8 mouse cellular contexts compared by ENCODE assay signal in genomic region chr6:95058017-95058416, GRCm38 (mm10). TPM values are rescaled to one million over a fixed set of nuclear protein-coding genes. Genes with fewer than 3 reads are reported as not detected.
A peak's percentile ranks its signal among the peaks of the same experiment; 100 is the strongest.
DNase-seq lines count a peak whose midpoint lies in the region; ATAC-seq lines count a peak whose summit lies in the region.

No protein-coding gene starts in this region.

- peak; percentile 70; the same call in 1 of the 2 replicates for ATAC-seq in megakaryocyte-erythroid progenitor cell, adult 5-6 weeks (replicated peaks; ENCODE audit: low FRiP score, low TSS enrichment, poor library complexity, severe bottlenecking)

- DNase-seq in heart, adult 8-10 months (ENCODE audit: low spot score) = peak; percentile 3
- DNase-seq in heart, adult 9 months (ENCODE audit: low spot score in 2 of 2) = no peak
- DNase-seq in right cerebral cortex, adult 2 months (ENCODE audit: low spot score in 2 of 2) = peak; percentile 27 to 57
- DNase-seq in right cerebral cortex, postnatal 25 days = no peak
- peak; percentile 51 for DNase-seq in embryo, embryonic 11.5 days (ENCODE audit: low read depth, low spot score)
- no peak for DNase-seq in testis, postnatal 14 days (ENCODE audit: low spot score)
- DNase-seq in kidney, postnatal 4 days = no peak

RNA-seq across cellular contexts. Expression of gene Kbtbd8, which starts 59.0 kb away (rescaled TPM):
- total RNA-seq in heart, adult 8-10 months (2022) = 1 to 10 TPM; 1.1 to 3.1 (median 1.3) TPM
- total RNA-seq in megakaryocyte-erythroid progenitor cell, adult 5-6 weeks (2014; fragmentation: Nextera tagmentation) = 12.7 and 14.2 TPM in 2 replicates
- total RNA-seq in megakaryocyte-erythroid progenitor cell, adult 5-6 weeks (2017) = 10.4 and 13.4 TPM in 2 replicates

Comparison
In these comparisons a context has a peak if more than half of its experiments do, and no peak if none do; other contexts are left out.
1. DNase-seq: peak in heart, adult 8-10 months (single experiment), right cerebral cortex, adult 2 months (2 of 2) and embryo, embryonic 11.5 days (single experiment); none in heart, adult 9 months (0 of 2), right cerebral cortex, postnatal 25 days (single experiment), testis, postnatal 14 days (single experiment) and kidney, postnatal 4 days (0 of 2).